Mouse (Mus musculus) neural tube, embryonic 13.5 days (tissue): ENCODE results near the gene Nelfb. TPM values are rescaled to one million over a fixed set of nuclear protein-coding genes. Genes with fewer than 3 reads are reported as not detected.

Experiments
- ATAC-seq: fragments of 200-750 bp; cut with Nextera tagmentation; 2 replicates; pipeline ENCODE4 v1.8.0; 2017; ENCODE audit warnings: low read depth, mild to moderate bottlenecking, moderate TSS enrichment, moderate library complexity
- H3K27ac ChIP-seq: fragments of 300-500 bp; sonication (generic); replicated peaks from 2 replicates; pipeline ENCODE4 v1.5.1; 2015; ENCODE audit warnings: moderate library complexity, mild to moderate bottlenecking, inconsistent platforms
- H3K27me3 ChIP-seq: fragments of 300-500 bp; sonication (generic); 2 replicates; pipeline ENCODE4 v1.6.1; 2015; ENCODE audit warnings: mild to moderate bottlenecking, inconsistent platforms
- H3K36me3 ChIP-seq: fragments of 300-500 bp; sonication (generic); 2 replicates; pipeline ENCODE4 v1.6.1; 2015; ENCODE audit warnings: mild to moderate bottlenecking, inconsistent platforms
- H3K4me1 ChIP-seq: fragments of 300-500 bp; sonication (generic); replicated peaks from 2 replicates; pipeline ENCODE4 v1.6.1; 2015; ENCODE audit warnings: inconsistent platforms
- H3K4me2 ChIP-seq: fragments of 300-500 bp; sonication (generic); 2 replicates; pipeline ENCODE4 v1.6.1; 2015; ENCODE audit warnings: inconsistent platforms, mild to moderate bottlenecking, moderate library complexity
- H3K4me3 ChIP-seq: fragments of 300-500 bp; sonication (generic); 2 replicates; pipeline ENCODE4 v1.5.1; 2015; ENCODE audit warnings: mild to moderate bottlenecking, inconsistent platforms
- H3K9ac ChIP-seq: fragments of 300-500 bp; sonication (generic); 2 replicates; pipeline ENCODE4 v1.6.1; 2015; ENCODE audit warnings: moderate library complexity, mild to moderate bottlenecking, inconsistent platforms
- H3K9me3 ChIP-seq: fragments of 300-500 bp; sonication (generic); 2 replicates; pipeline ENCODE4 v1.6.1; 2016; ENCODE audit warnings: inconsistent platforms
- WGBS: fragments of 180-500 bp; shearing (Covaris S2); methylation state at CpG from one replicate; pipeline ENCODE4 v1.1.7; 2015; 5-methylcytosine and 5-hydroxymethylcytosine counted together
- polyA plus RNA-seq: library from polyadenylated mRNA; unstranded; fragments of >200 nt; fragmentation: Nextera tagmentation; extraction: Ambion mirVana; gene quantifications from 2 replicates; pipeline ENCODE4 v1.2.1, GENCODE M21; 2015

The Nelfb gene
- polyA plus RNA-seq, 1 experiment from 2014 or later: 95.1 TPM

DNA sequence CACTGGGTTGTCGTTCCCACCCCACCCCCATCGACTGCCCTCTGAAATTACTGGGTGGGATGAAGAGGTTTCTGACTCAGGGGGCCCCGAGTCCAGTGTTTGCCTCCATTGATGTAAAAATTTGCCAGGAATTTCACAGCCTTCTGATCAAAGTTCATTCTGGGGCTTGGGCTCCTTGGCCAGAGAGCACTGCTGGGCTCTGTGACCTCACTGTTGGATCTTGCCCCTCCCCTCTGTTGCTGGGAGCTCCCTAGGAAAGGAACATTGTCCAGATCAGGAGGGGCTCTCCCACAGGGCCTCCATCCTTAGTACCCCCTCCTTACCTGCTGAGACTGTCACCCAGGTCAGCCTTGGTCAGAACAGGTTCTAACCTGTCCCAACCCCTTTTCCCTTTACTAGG lies 3.2 kb upstream of the Nelfb start, which contains the start of gene Stpg3:
Stpg3 (minus strand) TSS at position 194 of the 400 bp plus-strand sequence.
- no peak within 1 kb of the TSS for H3K4me3 ChIP-seq
- H3K27ac ChIP-seq: no peak within 1 kb of the TSS
- ATAC-seq: no peak
- H3K9ac ChIP-seq: no peak within 1 kb of the TSS
- peaks cover 17% of the 10 kb centered on the region for H3K4me1 ChIP-seq
- H3K4me2 ChIP-seq: no peak within 1 kb of the TSS
- WGBS: 77% methylated on average over 3 of the region's 3 CpGs
- H3K27me3 ChIP-seq: peaks cover 17% of the 10 kb centered on the region; the same call in 1 of the 2 replicates
- no peaks in the 10 kb centered on the region for H3K9me3 ChIP-seq
- no peaks in the 10 kb centered on the region for H3K36me3 ChIP-seq

DNA sequence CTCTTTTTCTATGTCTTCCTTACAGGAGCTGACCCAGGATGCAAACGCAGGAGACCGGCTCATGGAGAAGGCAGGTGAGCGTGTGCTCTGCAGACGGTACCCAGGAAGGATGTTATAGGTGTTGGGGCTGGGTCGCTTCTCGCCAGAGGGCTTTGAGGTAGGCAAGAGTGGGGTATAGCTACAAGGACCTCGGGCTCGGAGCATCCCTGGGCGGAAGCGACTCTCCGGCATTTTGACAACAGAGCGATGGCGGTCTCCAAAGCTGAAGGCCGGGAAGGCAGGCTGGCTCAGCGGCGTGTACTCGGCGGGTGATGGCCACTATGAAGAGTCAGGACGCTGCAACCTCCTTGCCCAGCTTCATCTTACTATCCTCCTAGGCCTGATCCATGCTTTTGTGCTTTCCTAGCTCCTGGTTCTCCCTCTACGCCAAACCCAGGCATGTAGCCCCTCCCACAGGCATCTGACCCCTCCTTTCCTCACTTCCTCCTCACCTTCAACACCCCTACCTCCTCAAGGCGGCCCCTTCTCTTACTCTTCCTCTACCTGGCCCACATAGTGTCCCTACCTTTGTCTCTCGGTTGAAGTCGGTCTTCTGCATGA lies 2.1 kb upstream of the Nelfb start:
- H3K9me3 ChIP-seq: no peaks in the 10 kb centered on the region
- H3K4me1 ChIP-seq: peaks cover 27% of the 10 kb centered on the region
- no peak overlapping the region for H3K9ac ChIP-seq
- H3K36me3 ChIP-seq: peaks cover 9% of the 10 kb centered on the region; the same call in 1 of the 2 replicates
- H3K4me3 ChIP-seq: no peak overlapping the region
- WGBS: 67% methylated on average over 23 of the region's 23 CpGs
- no peak for ATAC-seq
- H3K4me2 ChIP-seq: no peak overlapping the region
- H3K27ac ChIP-seq: no peak overlapping the region
- peaks cover 17% of the 10 kb centered on the region; the same call in 1 of the 2 replicates for H3K27me3 ChIP-seq

DNA sequence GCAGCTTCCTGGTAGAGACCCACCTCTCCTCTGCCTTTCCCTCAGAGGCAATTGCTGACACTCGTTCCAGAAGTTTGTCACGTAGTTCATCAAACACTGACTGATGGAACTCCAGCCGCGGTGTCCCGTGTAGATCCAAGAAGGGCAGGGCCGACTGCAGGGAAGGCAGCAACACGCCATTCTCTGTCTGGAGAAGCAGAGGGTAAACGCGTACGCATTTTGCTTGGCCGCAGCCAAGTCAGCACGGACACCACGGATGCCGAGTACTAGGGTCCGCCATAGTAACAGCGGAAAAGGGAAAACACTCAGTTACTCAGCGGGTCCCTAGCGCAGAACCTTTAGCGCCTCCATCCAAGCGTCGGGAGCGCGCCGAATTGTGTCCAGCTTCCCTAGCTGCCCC lies 603 bp downstream of the Nelfb start:
- Histone ChIP-seq H3K9me3 (no peaks in the 10 kb centered on the region), H3K27ac (peak overlapping the region; percentile 92), H3K36me3 (peaks cover 35% of the 10 kb centered on the region), H3K4me3 (peak overlapping the region; percentile 90), H3K27me3 (peaks cover 17% of the 10 kb centered on the region; the same call in 1 of the 2 replicates), H3K4me2 (peak overlapping the region; percentile 95), H3K4me1 (peaks cover 38% of the 10 kb centered on the region), H3K9ac (peak overlapping the region; percentile 93)
- peak; percentile 62 for ATAC-seq
- WGBS: under 1% methylated on average over 24 of the region's 24 CpGs

GRCm38 (mm10) chr2:25207593-25207992 lies 3.7 kb downstream of the Nelfb start:
- Histone ChIP-seq H3K27ac (no peak overlapping the region), H3K36me3 (peaks cover 66% of the 10 kb centered on the region), H3K9me3 (no peaks in the 10 kb centered on the region), H3K27me3 (0 out of 2 replicates have a peak, but pooled peaks cover under 1% of the 10 kb centered on the region), H3K9ac (no peak overlapping the region), H3K4me3 (no peak overlapping the region), H3K4me2 (no peak overlapping the region), H3K4me1 (peaks cover 38% of the 10 kb centered on the region)
- no peak for ATAC-seq
- WGBS: 97% methylated on average over 1 of the region's 1 CpGs

- Histone ChIP-seq H3K9ac (no peak overlapping the region), H3K27ac (no peak overlapping the region), H3K4me3 (no peak overlapping the region), H3K4me2 (no peak overlapping the region), H3K36me3 (peaks cover 99% of the 10 kb centered on the region), H3K27me3 (no peaks in the 10 kb centered on the region), H3K4me1 (peaks cover 15% of the 10 kb centered on the region), H3K9me3 (no peaks in the 10 kb centered on the region)
- WGBS: 55% methylated on average over 4 of the region's 4 CpGs
- peak; percentile 47 for ATAC-seq
Observed at GRCm38 (mm10) chr2:25203631-25204214, 7.6 kb downstream of the Nelfb start.

GRCm38 (mm10) chr2:25200631-25201030 lies 10.7 kb downstream of the Nelfb start:
- no peak for ATAC-seq
- Histone ChIP-seq H3K27me3 (peaks cover 24% of the 10 kb centered on the region), H3K9me3 (no peaks in the 10 kb centered on the region), H3K27ac (no peak overlapping the region), H3K4me1 (peaks cover 5% of the 10 kb centered on the region; the same call in 1 of the 2 replicates), H3K9ac (no peak overlapping the region), H3K4me2 (no peak overlapping the region), H3K36me3 (peaks cover 77% of the 10 kb centered on the region), H3K4me3 (no peak overlapping the region)
- 86% methylated on average over 2 of the region's 2 CpGs for WGBS

DNA sequence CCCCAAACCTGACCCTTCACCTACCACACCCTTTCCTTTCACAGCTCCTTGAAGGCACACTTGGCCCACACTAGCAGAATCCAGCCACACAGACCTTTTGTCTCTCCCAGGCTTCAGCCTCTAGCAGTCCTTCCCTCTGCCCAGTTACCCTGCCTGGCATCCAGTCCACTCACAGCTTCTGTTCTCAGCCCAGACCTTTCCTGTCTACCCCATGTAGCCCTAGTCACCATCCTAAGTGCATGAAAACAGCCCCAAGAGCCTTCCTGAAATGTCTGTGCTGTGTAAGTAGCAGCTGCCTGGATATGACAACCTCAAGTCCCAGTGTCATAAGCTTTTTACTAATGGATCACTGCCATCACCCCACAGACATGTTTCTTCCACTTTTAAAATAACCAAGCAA lies 13.3 kb downstream of the Nelfb start:
- H3K27ac ChIP-seq: no peak overlapping the region
- no peak for ATAC-seq
- H3K9me3 ChIP-seq: no peaks in the 10 kb centered on the region
- H3K36me3 ChIP-seq: peaks cover 50% of the 10 kb centered on the region
- H3K27me3 ChIP-seq: peaks cover 42% of the 10 kb centered on the region
- no peak overlapping the region for H3K4me3 ChIP-seq
- H3K4me2 ChIP-seq: no peak overlapping the region
- H3K4me1 ChIP-seq: peaks cover 14% of the 10 kb centered on the region; the same call in 1 of the 2 replicates
- H3K9ac ChIP-seq: no peak overlapping the region

DNA sequence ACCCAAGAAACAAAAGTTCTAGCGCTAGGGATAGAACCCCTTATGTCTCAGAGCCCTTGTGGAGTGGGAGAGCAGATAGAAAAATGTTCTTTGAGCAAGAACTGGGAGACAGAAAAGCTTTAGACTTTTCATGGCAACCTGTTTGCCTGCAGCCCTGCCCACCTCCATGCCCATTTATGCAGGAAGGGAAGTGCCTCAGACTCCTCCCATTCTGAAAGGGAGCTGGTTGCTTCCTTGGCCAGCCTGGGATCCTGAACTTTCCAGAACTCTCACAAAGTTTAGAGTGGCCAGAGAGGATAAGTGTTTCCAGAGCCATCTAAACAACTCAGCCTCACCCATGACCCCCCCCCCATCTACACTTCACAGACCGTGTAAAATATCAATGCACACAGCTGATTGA lies 14.1 kb downstream of the Nelfb start:
- Histone ChIP-seq H3K36me3 (peaks cover 43% of the 10 kb centered on the region), H3K27ac (no peak overlapping the region), H3K9me3 (no peaks in the 10 kb centered on the region), H3K4me1 (peaks cover 14% of the 10 kb centered on the region; the same call in 1 of the 2 replicates), H3K27me3 (peaks cover 42% of the 10 kb centered on the region), H3K4me2 (no peak overlapping the region), H3K4me3 (no peak overlapping the region), H3K9ac (no peak overlapping the region)
- ATAC-seq: no peak
- WGBS: 31% methylated on average over 2 of the region's 2 CpGs

DNA sequence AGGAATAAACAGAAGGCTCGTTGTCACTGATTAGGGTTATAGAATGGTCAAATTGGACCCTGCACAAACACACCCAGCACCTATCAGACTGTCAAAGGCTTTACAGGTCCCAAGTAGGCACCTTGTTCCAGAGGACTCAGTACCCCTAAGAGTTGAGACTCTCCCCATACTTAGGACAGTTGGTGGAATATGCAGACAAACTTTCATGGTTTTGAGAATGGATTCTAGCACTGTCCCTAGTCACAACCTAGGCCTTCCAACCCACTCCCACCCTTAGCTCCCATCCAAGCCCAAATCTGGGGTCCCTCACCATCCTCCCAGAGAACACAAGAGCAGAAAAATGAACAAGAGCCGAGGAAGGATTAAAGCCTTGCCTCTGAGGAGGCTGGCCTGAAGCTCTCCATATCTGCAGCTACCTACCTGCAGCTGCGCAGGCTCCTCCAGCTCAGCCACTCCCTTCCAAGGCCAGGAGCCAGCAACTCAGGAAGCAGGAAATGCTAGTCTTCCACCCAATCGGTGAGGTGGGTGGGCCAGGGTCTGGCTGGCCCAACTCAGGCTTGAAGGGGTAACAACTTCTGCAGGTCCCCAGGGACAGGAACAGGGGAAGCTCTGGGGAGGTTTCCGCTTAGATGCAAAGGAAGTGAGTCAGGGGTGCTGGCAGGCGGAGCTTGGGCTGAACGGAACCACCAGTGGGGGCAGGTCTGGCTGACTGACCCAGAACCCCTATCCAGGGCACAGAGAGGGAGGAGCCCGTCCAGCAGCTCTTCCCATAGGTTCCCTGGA lies 14.9 kb downstream of the Nelfb start, which contains the start of gene Tor4a:
Tor4a (minus strand) TSS at position 715 of the 783 bp plus-strand sequence.
- Histone ChIP-seq H3K4me2 (peak within 1 kb of the TSS; percentile 37), H3K9me3 (no peaks in the 10 kb centered on the region), H3K4me1 (peaks cover 14% of the 10 kb centered on the region; the same call in 1 of the 2 replicates), H3K36me3 (peaks cover 35% of the 10 kb centered on the region), H3K27ac (no peak within 1 kb of the TSS), H3K4me3 (peak within 1 kb of the TSS; percentile 9; the same call in 1 of the 2 replicates), H3K9ac (no peak within 1 kb of the TSS), H3K27me3 (peaks cover 42% of the 10 kb centered on the region)
- ATAC-seq: no peak
- WGBS: 17% methylated on average over 8 of the region's 8 CpGs

- H3K4me3 ChIP-seq: peak overlapping the region; percentile 9; the same call in 1 of the 2 replicates
- no peak overlapping the region for H3K9ac ChIP-seq
- 20% methylated on average over 55 of the region's 55 CpGs for WGBS
- H3K4me2 ChIP-seq: peak overlapping the region; percentile 37
- H3K9me3 ChIP-seq: no peaks in the 10 kb centered on the region
- H3K36me3 ChIP-seq: peaks cover 26% of the 10 kb centered on the region
- H3K4me1 ChIP-seq: peaks cover 14% of the 10 kb centered on the region; the same call in 1 of the 2 replicates
- H3K27me3 ChIP-seq: peaks cover 42% of the 10 kb centered on the region
- H3K27ac ChIP-seq: no peak overlapping the region
- ATAC-seq: no peak
Observed at GRCm38 (mm10) chr2:25195211-25196156, 15.8 kb downstream of the Nelfb start.

GRCm38 (mm10) chr2:25194486-25195171 lies 16.7 kb downstream of the Nelfb start:
- Histone ChIP-seq H3K4me3 (no peak overlapping the region), H3K27me3 (peaks cover 42% of the 10 kb centered on the region), H3K4me1 (peaks cover 14% of the 10 kb centered on the region; the same call in 1 of the 2 replicates), H3K4me2 (no peak overlapping the region; the same call in 1 of the 2 replicates), H3K27ac (no peak overlapping the region), H3K36me3 (peaks cover 17% of the 10 kb centered on the region), H3K9me3 (no peaks in the 10 kb centered on the region), H3K9ac (no peak overlapping the region)
- WGBS: 85% methylated on average over 17 of the region's 17 CpGs
- ATAC-seq: no peak
